Mouse (Mus musculus): ENCODE data around the gene Gm45234. TPM values are rescaled to one million over a fixed set of nuclear protein-coding genes. Genes with fewer than 3 reads are reported as not detected.

Gene Gm45234
- total and polyA plus RNA-seq, 2 experiments from 2014 or later, result not detected

GRCm38 (mm10) chr6:124728621-124729020 lies 27.2 kb downstream of the Gm45234 start:
- no peak for ATAC-seq (ENCODE audit: insufficient read depth, low read depth)

GRCm38 (mm10) chr6:124724472-124724871 lies 31.3 kb downstream of the Gm45234 start:
- TF ChIP-seq EP300 (IDR thresholded peaks at IDR 0.05; ENCODE audit: low read depth) (no peak), CTCF (IDR thresholded peaks at IDR 0.05; ENCODE audit: low read depth) (no peak)
- WGBS, result 84% methylated on average over 10 of the region's 10 CpGs
- Histone ChIP-seq H3K4me1 (ENCODE audit: control insufficient read depth, insufficient read depth) (0 out of 2 replicates have a peak, but pooled peaks cover 6% of the 10 kb centered on the region), H3K27ac (ENCODE audit: low read depth) (no peak overlapping the region), H3K9me3 (replicated peaks; ENCODE audit: control insufficient read depth, low read length) (no peaks in the 10 kb centered on the region), H3K9ac (replicated peaks; ENCODE audit: low read depth, low read length) (no peak overlapping the region), H3K36me3 (replicated peaks; ENCODE audit: control insufficient read depth, insufficient read depth, low read length) (no peaks in the 10 kb centered on the region), H3K4me3 (ENCODE audit: low read depth, low read length) (no peak overlapping the region), H3K27me3 (ENCODE audit: control insufficient read depth, insufficient read depth, low read length) (no peaks in the 10 kb centered on the region), H3K4me2 (ENCODE audit: low read depth, low read length) (no peak overlapping the region)
- ATAC-seq (ENCODE audit: insufficient read depth, low read depth), result no peak
- DNase-seq (ENCODE audit: low spot score), result no peak

More at GRCm38 (mm10) chr6:124728621-124729020, 27.2 kb downstream of the Gm45234 start:
- Histone ChIP-seq H3K4me1 (ENCODE audit: control insufficient read depth, insufficient read depth) (peaks cover 3% of the 10 kb centered on the region; the same call in 1 of the 2 replicates), H3K4me3 (ENCODE audit: low read depth, low read length) (no peak overlapping the region), H3K36me3 (replicated peaks; ENCODE audit: control insufficient read depth, insufficient read depth, low read length) (no peaks in the 10 kb centered on the region), H3K27me3 (ENCODE audit: control insufficient read depth, insufficient read depth, low read length) (no peaks in the 10 kb centered on the region), H3K27ac (ENCODE audit: low read depth) (no peak overlapping the region), H3K9ac (replicated peaks; ENCODE audit: low read depth, low read length) (no peak overlapping the region), H3K4me2 (ENCODE audit: low read depth, low read length) (no peak overlapping the region), H3K9me3 (replicated peaks; ENCODE audit: control insufficient read depth, low read length) (no peaks in the 10 kb centered on the region)
- TF ChIP-seq CTCF (IDR thresholded peaks at IDR 0.05; ENCODE audit: low read depth) (no peak), EP300 (IDR thresholded peaks at IDR 0.05; ENCODE audit: low read depth) (no peak)
- WGBS, result 77% methylated on average over 10 of the region's 10 CpGs
- no peak for DNase-seq (ENCODE audit: low spot score)

GRCm38 (mm10) chr6:124723541-124723940 lies 32.3 kb downstream of the Gm45234 start:
- Histone ChIP-seq H3K4me3 (ENCODE audit: low read depth, low read length) (no peak overlapping the region), H3K4me2 (ENCODE audit: low read depth, low read length) (no peak overlapping the region), H3K9me3 (replicated peaks; ENCODE audit: control insufficient read depth, low read length) (no peaks in the 10 kb centered on the region), H3K4me1 (ENCODE audit: control insufficient read depth, insufficient read depth) (peaks cover 10% of the 10 kb centered on the region), H3K36me3 (replicated peaks; ENCODE audit: control insufficient read depth, insufficient read depth, low read length) (no peaks in the 10 kb centered on the region), H3K9ac (replicated peaks; ENCODE audit: low read depth, low read length) (no peak overlapping the region), H3K27ac (ENCODE audit: low read depth) (no peak overlapping the region), H3K27me3 (ENCODE audit: control insufficient read depth, insufficient read depth, low read length) (no peaks in the 10 kb centered on the region)
- WGBS, result 65% methylated on average over 8 of the region's 8 CpGs
- no peak for TF ChIP-seq EP300 (IDR thresholded peaks at IDR 0.05; ENCODE audit: low read depth)
- no peak for TF ChIP-seq CTCF (IDR thresholded peaks at IDR 0.05; ENCODE audit: low read depth)
- no peak for ATAC-seq (ENCODE audit: insufficient read depth, low read depth)
- DNase-seq (ENCODE audit: low spot score), result no peak

- Histone ChIP-seq H3K27ac (ENCODE audit: low read depth) (no peak overlapping the region), H3K4me2 (ENCODE audit: low read depth, low read length) (no peak overlapping the region), H3K27me3 (ENCODE audit: control insufficient read depth, insufficient read depth, low read length) (no peaks in the 10 kb centered on the region), H3K9me3 (replicated peaks; ENCODE audit: control insufficient read depth, low read length) (no peaks in the 10 kb centered on the region), H3K9ac (replicated peaks; ENCODE audit: low read depth, low read length) (no peak overlapping the region), H3K36me3 (replicated peaks; ENCODE audit: control insufficient read depth, insufficient read depth, low read length) (no peaks in the 10 kb centered on the region), H3K4me3 (ENCODE audit: low read depth, low read length) (no peak overlapping the region), H3K4me1 (ENCODE audit: control insufficient read depth, insufficient read depth) (peaks cover 10% of the 10 kb centered on the region)
- WGBS, result 49% methylated on average over 6 of the region's 6 CpGs
- ATAC-seq (ENCODE audit: insufficient read depth, low read depth) (peak; percentile 54; the same call in 1 of the 2 replicates), DNase-seq (ENCODE audit: low spot score) (peak; percentile 54)
- TF ChIP-seq CTCF (IDR thresholded peaks at IDR 0.05; ENCODE audit: low read depth) (peak; percentile 12; the same call in 1 of the 2 replicates), EP300 (IDR thresholded peaks at IDR 0.05; ENCODE audit: low read depth) (no peak)
These were observed 32.8 kb downstream of the Gm45234 start for GRCm38 (mm10) chr6:124722876-124723473.

- ATAC-seq (ENCODE audit: insufficient read depth, low read depth) (no peak), DNase-seq (ENCODE audit: low spot score) (no peak)
- Histone ChIP-seq H3K4me2 (ENCODE audit: low read depth, low read length) (no peak overlapping the region), H3K9me3 (replicated peaks; ENCODE audit: control insufficient read depth, low read length) (no peaks in the 10 kb centered on the region), H3K9ac (replicated peaks; ENCODE audit: low read depth, low read length) (no peak overlapping the region), H3K36me3 (replicated peaks; ENCODE audit: control insufficient read depth, insufficient read depth, low read length) (peaks cover 9% of the 10 kb centered on the region), H3K4me1 (ENCODE audit: control insufficient read depth, insufficient read depth) (peaks cover 10% of the 10 kb centered on the region), H3K27me3 (ENCODE audit: control insufficient read depth, insufficient read depth, low read length) (no peaks in the 10 kb centered on the region), H3K27ac (ENCODE audit: low read depth) (no peak overlapping the region), H3K4me3 (ENCODE audit: low read depth, low read length) (no peak overlapping the region)
- TF ChIP-seq EP300 (IDR thresholded peaks at IDR 0.05; ENCODE audit: low read depth) (no peak), CTCF (IDR thresholded peaks at IDR 0.05; ENCODE audit: low read depth) (no peak)
- 71% methylated on average over 11 of the region's 11 CpGs for WGBS
These were observed 34.9 kb downstream of the Gm45234 start for GRCm38 (mm10) chr6:124720904-124721303.
